Mouse (Mus musculus) intestine, embryonic 16.5 days (tissue): ENCODE data around the gene Gm45062. TPM values are rescaled to one million over a fixed set of nuclear protein-coding genes. Genes with fewer than 3 reads are reported as not detected.

ENCODE experiments used
- ATAC-seq: fragments of 200-750 bp; cut with Nextera tagmentation; 2 replicates; pipeline ENCODE4 v1.8.0; 2017; ENCODE audit warnings: moderate TSS enrichment, moderate library complexity
- H3K27ac ChIP-seq: fragments of 300-500 bp; sonication (generic); 2 replicates; pipeline ENCODE4 v1.5.1; 2014; ENCODE audit warnings: mild to moderate bottlenecking, low read length
- H3K27me3 ChIP-seq: fragments of 300-500 bp; sonication (generic); replicated peaks from 2 replicates; pipeline ENCODE4 v1.6.1; 2014; ENCODE audit warnings: low read length, control low read depth, mixed read lengths; ENCODE audit not compliant: control insufficient read depth, insufficient read depth
- H3K36me3 ChIP-seq: fragments of 300-500 bp; sonication (generic); 2 replicates; pipeline ENCODE4 v1.6.1; 2014; ENCODE audit warnings: low read length, control low read depth; ENCODE audit not compliant: control insufficient read depth, insufficient read depth
- H3K4me1 ChIP-seq: fragments of 300-500 bp; sonication (generic); 2 replicates; pipeline ENCODE4 v1.6.1; 2014; ENCODE audit warnings: low read length, control low read depth, mixed read lengths; ENCODE audit not compliant: control insufficient read depth, insufficient read depth
- H3K4me2 ChIP-seq: fragments of 300-500 bp; sonication (generic); 2 replicates; pipeline ENCODE4 v1.6.1; 2014; ENCODE audit warnings: low read depth, low read length, control low read depth
- H3K4me3 ChIP-seq: fragments of 300-500 bp; sonication (generic); 2 replicates; pipeline ENCODE4 v1.5.1; 2014; ENCODE audit warnings: mild to moderate bottlenecking, low read length
- H3K9ac ChIP-seq: fragments of 300-500 bp; sonication (generic); 2 replicates; pipeline ENCODE4 v1.6.1; 2014; ENCODE audit warnings: low read depth, low read length
- H3K9me3 ChIP-seq: fragments of 300-500 bp; sonication (generic); 2 replicates; pipeline ENCODE4 v1.6.1; 2016; ENCODE audit warnings: low read length, control low read depth; ENCODE audit not compliant: control insufficient read depth
- WGBS: fragments of 180-500 bp; shearing (Covaris S2); extraction: QIAGEN DNeasy Blood & Tissue Kit; methylation state at CpG from one replicate; pipeline ENCODE4 v1.1.7; 2014; 5-methylcytosine and 5-hydroxymethylcytosine counted together
- polyA plus RNA-seq: library from polyadenylated mRNA; unstranded; fragments of >200 nt; fragmentation: Nextera tagmentation; extraction: Ambion mirVana; gene quantifications from 2 replicates; pipeline ENCODE4 v1.2.1, GENCODE M21; 2015

Gene Gm45062
- polyA plus RNA-seq, 1 experiment from 2014 or later: 6.2 TPM

DNA sequence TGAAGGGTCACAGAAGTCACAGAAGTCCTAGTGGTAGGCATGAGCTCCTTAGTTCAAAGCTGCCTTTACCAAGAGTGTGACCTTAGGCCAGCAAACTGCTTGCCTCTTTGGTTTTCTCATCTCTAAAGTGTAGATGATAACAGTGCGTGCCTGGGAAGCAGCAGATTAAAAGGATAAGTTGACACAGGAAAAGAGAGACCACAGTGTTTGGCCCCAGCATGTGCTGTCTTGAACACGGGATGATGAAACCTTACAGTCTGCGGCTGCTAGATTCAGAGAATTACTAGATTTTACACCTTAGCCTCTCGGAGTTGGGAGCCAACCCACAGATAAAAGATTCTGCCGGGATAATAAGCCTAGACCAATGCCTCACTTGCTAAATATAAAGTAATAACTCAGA lies 381.6 kb downstream of the Gm45062 start:
- Histone ChIP-seq H3K9me3 (no peaks in the 10 kb centered on the region), H3K4me2 (no peak overlapping the region), H3K36me3 (no peaks in the 10 kb centered on the region), H3K27ac (no peak overlapping the region), H3K4me3 (no peak overlapping the region), H3K9ac (no peak overlapping the region), H3K4me1 (peaks cover 3% of the 10 kb centered on the region; the same call in 1 of the 2 replicates), H3K27me3 (no peaks in the 10 kb centered on the region)
- 89% methylated on average over 5 of the region's 5 CpGs for WGBS
- ATAC-seq: no peak

DNA sequence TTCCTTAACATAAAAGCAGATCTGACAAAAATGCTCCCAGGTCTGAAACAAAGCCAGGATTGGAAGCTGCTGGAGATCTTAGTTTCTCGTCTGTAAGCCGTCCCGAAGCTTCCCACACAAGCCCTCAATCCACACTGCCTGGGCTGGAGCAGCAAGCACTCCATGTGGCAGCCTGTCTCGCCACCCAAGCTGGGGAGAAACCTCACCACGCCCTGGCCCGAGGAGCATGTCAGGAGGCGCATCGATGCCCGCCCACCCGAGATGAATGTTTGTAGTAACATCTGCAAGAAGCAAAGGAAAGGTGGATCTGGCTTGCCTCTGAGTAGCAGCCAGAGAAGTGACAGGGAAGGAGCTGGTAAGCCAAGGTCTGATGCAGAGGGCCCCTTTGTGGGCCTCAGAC lies 385.5 kb downstream of the Gm45062 start:
- Histone ChIP-seq H3K4me2 (no peak overlapping the region), H3K4me3 (no peak overlapping the region), H3K36me3 (no peaks in the 10 kb centered on the region), H3K27ac (peak overlapping the region; percentile 24; the same call in 1 of the 2 replicates), H3K27me3 (no peaks in the 10 kb centered on the region), H3K4me1 (peaks cover 3% of the 10 kb centered on the region; the same call in 1 of the 2 replicates), H3K9me3 (no peaks in the 10 kb centered on the region), H3K9ac (no peak overlapping the region; the same call in 1 of the 2 replicates)
- ATAC-seq: peak; percentile 41; the same call in 1 of the 2 replicates
- WGBS: 59% methylated on average over 10 of the region's 10 CpGs

DNA sequence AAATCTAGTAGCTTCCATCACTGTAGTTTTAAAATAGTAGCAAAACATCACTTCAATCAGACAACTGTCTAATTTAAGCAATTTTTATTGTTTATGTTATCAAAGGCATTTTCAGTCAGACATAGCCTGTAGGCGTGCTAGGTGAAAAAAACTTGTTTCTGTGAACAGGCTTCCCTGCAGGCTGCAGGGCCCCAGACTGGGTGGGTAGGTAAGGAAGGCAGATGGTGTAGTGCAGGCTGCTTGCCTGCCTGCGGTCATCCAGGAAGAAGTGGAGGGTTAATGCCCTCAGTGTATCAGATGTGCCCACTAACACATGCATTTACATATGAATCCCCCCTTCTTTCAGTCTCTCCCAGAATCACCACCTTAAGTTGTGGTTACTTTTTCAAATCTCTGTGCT lies 386.5 kb downstream of the Gm45062 start:
- H3K9ac ChIP-seq: no peak overlapping the region
- ATAC-seq: no peak
- WGBS: 58% methylated on average over 2 of the region's 2 CpGs
- no peaks in the 10 kb centered on the region for H3K27me3 ChIP-seq
- no peaks in the 10 kb centered on the region for H3K36me3 ChIP-seq
- no peaks in the 10 kb centered on the region for H3K9me3 ChIP-seq
- H3K27ac ChIP-seq: no peak overlapping the region
- H3K4me2 ChIP-seq: no peak overlapping the region
- H3K4me1 ChIP-seq: peaks cover 3% of the 10 kb centered on the region; the same call in 1 of the 2 replicates
- H3K4me3 ChIP-seq: no peak overlapping the region

Other genes with a start within 250 kb of the Gm45062 start
- 2.2 and 2.4 TPM in 2 replicates for gene Col28a1, start 66.8 kb upstream of the Gm45062 start, polyA plus RNA-seq
- gene Mios, start 50.2 kb upstream of the Gm45062 start, polyA plus RNA-seq: 16.7 and 16.9 TPM in 2 replicates
- gene Rpa3, start 277 bp upstream of the Gm45062 start, polyA plus RNA-seq: 119 and 126 TPM in 2 replicates
- 27.0 and 29.4 TPM in 2 replicates for gene Umad1, start 162 bp upstream of the Gm45062 start, polyA plus RNA-seq